Mouse (Mus musculus): ENCODE data around the gene Eda. TPM values are rescaled to one million over a fixed set of nuclear protein-coding genes. Genes with fewer than 3 reads are reported as not detected.

Gene Eda
- polyA plus RNA-seq (2015; fragmentation: Illumina TruSeq; extraction: RNeasy Lipid Tissue Mini Kit (QIAGEN cat#74804); ENCODE audit: insufficient read depth, low read depth, low replicate concordance), result 1.8 TPM

DNA sequence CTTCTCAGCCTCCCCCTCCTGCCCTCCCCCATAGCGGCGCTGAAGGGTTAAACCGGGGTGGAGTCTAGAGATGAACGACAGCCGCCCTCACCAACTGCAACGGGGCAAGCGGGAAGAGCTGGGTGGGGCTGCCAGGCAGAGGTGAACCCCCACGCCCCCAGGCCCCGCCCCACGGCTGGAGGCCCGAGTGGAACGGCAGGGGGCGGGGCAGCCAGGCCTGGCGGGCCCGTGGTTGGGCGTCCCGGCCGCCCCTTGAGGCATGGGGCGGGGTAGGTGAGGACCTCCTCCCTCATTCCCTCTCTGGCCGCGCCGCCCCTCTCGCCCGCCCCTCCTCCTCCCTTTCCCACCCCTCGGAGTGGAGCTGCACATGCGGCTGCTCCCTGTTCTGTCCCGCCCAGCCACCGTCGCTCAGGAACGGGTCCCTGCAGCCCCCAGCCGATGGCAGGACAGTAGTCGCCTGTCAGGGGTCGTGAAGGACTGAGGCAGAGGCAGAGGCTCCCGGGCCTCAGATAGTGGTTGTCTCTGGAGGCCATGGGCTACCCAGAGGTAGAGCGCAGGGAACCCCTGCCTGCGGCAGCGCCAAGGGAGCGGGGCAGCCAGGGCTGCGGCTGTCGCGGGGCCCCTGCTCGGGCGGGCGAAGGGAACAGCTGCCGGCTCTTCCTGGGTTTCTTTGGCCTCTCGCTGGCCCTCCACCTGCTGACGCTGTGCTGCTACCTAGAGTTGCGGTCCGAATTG is at the start of gene Eda:
Gene Eda (plus strand): TSS at position 357 of the 735 bp plus-strand sequence.

DNA sequence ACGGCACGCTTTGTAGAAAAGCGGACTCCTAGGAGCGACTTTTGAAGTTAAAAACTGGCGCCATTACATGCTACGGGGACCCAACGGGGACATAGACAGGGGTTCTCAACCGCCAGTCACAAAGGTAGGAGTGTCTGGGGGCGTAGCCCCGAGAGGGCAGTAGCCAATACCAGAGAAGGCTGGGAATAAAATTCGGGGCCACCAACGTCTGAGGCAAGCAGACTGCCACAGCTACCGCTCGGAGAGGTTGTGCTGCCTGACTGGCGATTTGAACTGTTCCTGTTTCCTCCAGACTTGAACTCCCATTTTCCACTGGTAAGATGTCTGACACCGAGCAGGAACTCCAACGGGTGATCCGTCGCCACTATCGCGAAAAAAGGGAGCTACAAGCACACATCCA is 453.3 kb downstream of the Eda start, which contains the start of gene Otud6a:
Gene Otud6a (plus strand): TSS at position 321 of the 400 bp plus-strand sequence.

DNA sequence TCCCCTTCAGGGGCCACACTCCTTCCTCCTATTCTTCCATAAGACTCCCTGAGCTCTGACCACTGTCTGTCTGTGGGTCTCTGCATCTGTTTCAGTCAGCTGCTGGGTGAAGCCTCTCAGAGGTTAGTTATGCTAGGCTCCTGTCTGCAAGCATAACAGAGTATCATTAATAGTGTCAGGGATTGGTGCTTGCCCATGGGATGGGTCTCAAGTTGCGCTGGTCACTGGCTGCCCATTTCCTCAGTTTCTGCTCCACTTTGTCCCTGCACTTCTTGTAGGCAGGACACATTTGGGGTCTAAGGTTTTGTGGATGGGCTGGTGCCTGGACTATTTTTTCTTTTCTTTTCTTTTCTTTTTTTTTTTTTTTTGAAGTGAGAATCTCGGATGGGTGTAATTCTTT is 467.2 kb downstream of the Eda start, which contains the start of gene Awat2:
Gene Awat2 (minus strand): TSS at position 101 of the 400 bp plus-strand sequence.

Other genes starting within 250 kb of the Eda start
- gene Tmem28, start 154.6 kb upstream of the Eda start, polyA plus RNA-seq (2015; fragmentation: Illumina TruSeq; extraction: RNeasy Lipid Tissue Mini Kit (QIAGEN cat#74804); ENCODE audit: insufficient read depth, low read depth, low replicate concordance), result 0.41 TPM